Mouse (Mus musculus): ENCODE data around the gene Rpl10-ps3. TPM values are rescaled to one million over a fixed set of nuclear protein-coding genes. Genes with fewer than 3 reads are reported as not detected.

Gene Rpl10-ps3
- polyA plus RNA-seq, 1 experiment from 2014 or later, result 322 TPM

- Histone ChIP-seq H3K36me3 (no peaks in the 10 kb centered on the region), H3K27ac (no peak overlapping the region), H3K4me2 (no peak overlapping the region), H3K4me1 (0 out of 2 replicates have a peak, but pooled peaks cover 2% of the 10 kb centered on the region), H3K4me3 (no peak overlapping the region), H3K9ac (no peak overlapping the region), H3K9me3 (no peaks in the 10 kb centered on the region), H3K27me3 (no peaks in the 10 kb centered on the region)
- ATAC-seq (ENCODE audit: insufficient number of reproducible peaks, low FRiP score, low TSS enrichment, low read depth), result no peak
- WGBS, result 54% methylated on average over 2 of the region's 2 CpGs
Observed at GRCm38 (mm10) chr9:50305046-50305445, 39.7 kb downstream of the Rpl10-ps3 start.

- no peaks in the 10 kb centered on the region for H3K27me3 ChIP-seq
- no peaks in the 10 kb centered on the region for H3K36me3 ChIP-seq
- ATAC-seq (ENCODE audit: insufficient number of reproducible peaks, low FRiP score, low TSS enrichment, low read depth), result no peak
- H3K4me1 ChIP-seq, result 0 out of 2 replicates have a peak, but pooled peaks cover 2% of the 10 kb centered on the region
- H3K9me3 ChIP-seq, result no peaks in the 10 kb centered on the region
- no peak overlapping the region for H3K4me2 ChIP-seq
- H3K27ac ChIP-seq, result no peak overlapping the region
- H3K9ac ChIP-seq, result no peak overlapping the region
- H3K4me3 ChIP-seq, result no peak overlapping the region
- 56% methylated on average over 4 of the region's 4 CpGs for WGBS
Observed at GRCm38 (mm10) chr9:50304004-50304403, 40.8 kb downstream of the Rpl10-ps3 start.

- no peak for ATAC-seq (ENCODE audit: insufficient number of reproducible peaks, low FRiP score, low TSS enrichment, low read depth)
- Histone ChIP-seq H3K4me2 (no peak overlapping the region), H3K9ac (no peak overlapping the region), H3K4me1 (0 out of 2 replicates have a peak, but pooled peaks cover 2% of the 10 kb centered on the region), H3K4me3 (no peak overlapping the region), H3K9me3 (no peaks in the 10 kb centered on the region), H3K27me3 (no peaks in the 10 kb centered on the region), H3K27ac (no peak overlapping the region), H3K36me3 (no peaks in the 10 kb centered on the region)
Observed at GRCm38 (mm10) chr9:50301722-50302121, 43.0 kb downstream of the Rpl10-ps3 start.

DNA sequence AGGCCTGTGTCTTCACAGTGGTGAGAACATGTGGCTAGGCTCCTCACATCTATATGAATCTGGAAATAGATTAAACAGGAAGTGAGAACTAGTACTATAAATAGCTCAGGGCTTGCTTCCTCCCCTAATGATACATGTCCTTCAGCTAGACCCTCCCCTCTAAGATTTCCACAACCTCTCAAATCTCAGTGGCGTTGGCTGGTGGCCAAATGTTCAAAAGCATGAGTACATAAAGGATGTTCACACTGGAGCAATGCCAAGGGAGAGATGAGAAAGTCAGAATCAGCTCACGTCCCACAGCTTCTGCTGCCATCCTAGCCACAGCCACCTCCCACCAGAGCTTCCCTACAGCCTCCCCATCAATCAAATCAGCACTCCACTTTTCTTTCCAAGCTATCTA is 46.4 kb downstream of the Rpl10-ps3 start:
- Histone ChIP-seq H3K4me1 (no peaks in the 10 kb centered on the region), H3K27ac (no peak overlapping the region), H3K4me3 (no peak overlapping the region), H3K9ac (no peak overlapping the region), H3K9me3 (no peaks in the 10 kb centered on the region), H3K27me3 (no peaks in the 10 kb centered on the region), H3K36me3 (no peaks in the 10 kb centered on the region), H3K4me2 (no peak overlapping the region)
- 52% methylated on average over 2 of the region's 2 CpGs for WGBS
- no peak for ATAC-seq (ENCODE audit: insufficient number of reproducible peaks, low FRiP score, low TSS enrichment, low read depth)

Other genes with a start within 250 kb of the Rpl10-ps3 start
- gene Plet1, start 149.6 kb upstream of the Rpl10-ps3 start, polyA plus RNA-seq (2015; fragmentation: Nextera tagmentation; extraction: Ambion mirVana), result 9.5 and 10.4 TPM in 2 replicates
- gene Pts, start 183.8 kb upstream of the Rpl10-ps3 start, polyA plus RNA-seq (2015; fragmentation: Nextera tagmentation; extraction: Ambion mirVana), result 66.8 and 70.1 TPM in 2 replicates
- gene Il18, start 209.9 kb upstream of the Rpl10-ps3 start, polyA plus RNA-seq (2015; fragmentation: Nextera tagmentation; extraction: Ambion mirVana), result 6.6 and 8.1 TPM in 2 replicates
- 0.19 and 0.49 TPM in 2 replicates for gene Bco2, start 210.2 kb upstream of the Rpl10-ps3 start, polyA plus RNA-seq (2015; fragmentation: Nextera tagmentation; extraction: Ambion mirVana)
- gene Tex12, start 216.4 kb upstream of the Rpl10-ps3 start, polyA plus RNA-seq (2015; fragmentation: Nextera tagmentation; extraction: Ambion mirVana), result not detected in 2 replicates

All from limb, embryonic 15.5 days (tissue).